Mouse (Mus musculus): ENCODE measurements around the gene Kcna2. TPM values are rescaled to one million over a fixed set of nuclear protein-coding genes. Genes with fewer than 3 reads are reported as not detected.

The Kcna2 gene
- total RNA-seq (2017), result 0.10 TPM in 1 of 3 replicates, not detected in the others

- ATAC-seq (replicated peaks; ENCODE audit: insufficient number of reproducible peaks, low FRiP score, low TSS enrichment, poor library complexity, severe bottlenecking), result no peak
Observed at GRCm38 (mm10) chr3:107100811-107101455, at the start of gene Kcna2. Kcna2 (plus strand) TSS chr3:107101146.

GRCm38 (mm10) chr3:107061468-107061867 is 39.5 kb upstream of the Kcna2 start:
- no peak for ATAC-seq (replicated peaks; ENCODE audit: insufficient number of reproducible peaks, low FRiP score, low TSS enrichment, poor library complexity, severe bottlenecking)

- ATAC-seq (replicated peaks; ENCODE audit: insufficient number of reproducible peaks, low FRiP score, low TSS enrichment, poor library complexity, severe bottlenecking), result peak; percentile 87
Observed at GRCm38 (mm10) chr3:107062771-107063170, 38.2 kb upstream of the Kcna2 start.

- no peak for ATAC-seq (replicated peaks; ENCODE audit: insufficient number of reproducible peaks, low FRiP score, low TSS enrichment, poor library complexity, severe bottlenecking)
Observed at GRCm38 (mm10) chr3:107065510-107066095, 35.3 kb upstream of the Kcna2 start.

- no peak for ATAC-seq (replicated peaks; ENCODE audit: insufficient number of reproducible peaks, low FRiP score, low TSS enrichment, poor library complexity, severe bottlenecking)
Observed at GRCm38 (mm10) chr3:107066165-107066850, 34.6 kb upstream of the Kcna2 start.

GRCm38 (mm10) chr3:107067245-107067644 is 33.7 kb upstream of the Kcna2 start:
- ATAC-seq (replicated peaks; ENCODE audit: insufficient number of reproducible peaks, low FRiP score, low TSS enrichment, poor library complexity, severe bottlenecking), result no peak

- ATAC-seq (replicated peaks; ENCODE audit: insufficient number of reproducible peaks, low FRiP score, low TSS enrichment, poor library complexity, severe bottlenecking), result no peak
Observed at GRCm38 (mm10) chr3:107073863-107074262, 27.1 kb upstream of the Kcna2 start.

- ATAC-seq (replicated peaks; ENCODE audit: insufficient number of reproducible peaks, low FRiP score, low TSS enrichment, poor library complexity, severe bottlenecking), result no peak
Observed at GRCm38 (mm10) chr3:107075705-107076104, 25.2 kb upstream of the Kcna2 start.

- ATAC-seq (replicated peaks; ENCODE audit: insufficient number of reproducible peaks, low FRiP score, low TSS enrichment, poor library complexity, severe bottlenecking), result no peak
Observed at GRCm38 (mm10) chr3:107076658-107077057, 24.3 kb upstream of the Kcna2 start.

GRCm38 (mm10) chr3:107077101-107077500 is 23.8 kb upstream of the Kcna2 start:
- ATAC-seq (replicated peaks; ENCODE audit: insufficient number of reproducible peaks, low FRiP score, low TSS enrichment, poor library complexity, severe bottlenecking), result no peak

- ATAC-seq (replicated peaks; ENCODE audit: insufficient number of reproducible peaks, low FRiP score, low TSS enrichment, poor library complexity, severe bottlenecking), result no peak
Observed at GRCm38 (mm10) chr3:107080803-107081202, 20.1 kb upstream of the Kcna2 start.

GRCm38 (mm10) chr3:107081227-107081626 is 19.7 kb upstream of the Kcna2 start:
- peak; percentile 39; the same call in 1 of the 2 replicates for ATAC-seq (replicated peaks; ENCODE audit: insufficient number of reproducible peaks, low FRiP score, low TSS enrichment, poor library complexity, severe bottlenecking)

GRCm38 (mm10) chr3:107084586-107084985 is 16.4 kb upstream of the Kcna2 start:
- ATAC-seq (replicated peaks; ENCODE audit: insufficient number of reproducible peaks, low FRiP score, low TSS enrichment, poor library complexity, severe bottlenecking), result 0 out of 2 replicates have a peak, but pooled peaks have one; percentile 58

GRCm38 (mm10) chr3:107087410-107087809 is 13.5 kb upstream of the Kcna2 start:
- peak; percentile 71 for ATAC-seq (replicated peaks; ENCODE audit: insufficient number of reproducible peaks, low FRiP score, low TSS enrichment, poor library complexity, severe bottlenecking)

- ATAC-seq (replicated peaks; ENCODE audit: insufficient number of reproducible peaks, low FRiP score, low TSS enrichment, poor library complexity, severe bottlenecking), result no peak
Observed at GRCm38 (mm10) chr3:107088820-107089219, 12.1 kb upstream of the Kcna2 start.

GRCm38 (mm10) chr3:107089475-107089874 is 11.5 kb upstream of the Kcna2 start:
- no peak for ATAC-seq (replicated peaks; ENCODE audit: insufficient number of reproducible peaks, low FRiP score, low TSS enrichment, poor library complexity, severe bottlenecking)

- ATAC-seq (replicated peaks; ENCODE audit: insufficient number of reproducible peaks, low FRiP score, low TSS enrichment, poor library complexity, severe bottlenecking), result no peak
Observed at GRCm38 (mm10) chr3:107090001-107090400, 10.9 kb upstream of the Kcna2 start.

- ATAC-seq (replicated peaks; ENCODE audit: insufficient number of reproducible peaks, low FRiP score, low TSS enrichment, poor library complexity, severe bottlenecking), result no peak
Observed at GRCm38 (mm10) chr3:107090403-107091150, 10.4 kb upstream of the Kcna2 start.

- no peak; the same call in 1 of the 2 replicates for ATAC-seq (replicated peaks; ENCODE audit: insufficient number of reproducible peaks, low FRiP score, low TSS enrichment, poor library complexity, severe bottlenecking)
Observed at GRCm38 (mm10) chr3:107094028-107094427, 6.9 kb upstream of the Kcna2 start.
